Mouse (Mus musculus) spleen, adult 2 months (tissue): ENCODE data around the gene Angel1.

Experiments
- CTCF ChIP-seq: fragments of 200-500 bp; IDR thresholded peaks from 2 replicates; pipeline ENCODE4 v1.5.1; 2011; ENCODE audit warnings: mild to moderate bottlenecking, inconsistent platforms; ENCODE audit not compliant: insufficient read depth, insufficient read length, insufficient replicate concordance; ENCODE audit errors: extremely low read depth
- POLR2A ChIP-seq: fragments of 200-500 bp; IDR thresholded peaks from 2 replicates; pipeline ENCODE4 v1.6.1; 2011; ENCODE audit warnings: low read depth, low read length, inconsistent platforms

DNA sequence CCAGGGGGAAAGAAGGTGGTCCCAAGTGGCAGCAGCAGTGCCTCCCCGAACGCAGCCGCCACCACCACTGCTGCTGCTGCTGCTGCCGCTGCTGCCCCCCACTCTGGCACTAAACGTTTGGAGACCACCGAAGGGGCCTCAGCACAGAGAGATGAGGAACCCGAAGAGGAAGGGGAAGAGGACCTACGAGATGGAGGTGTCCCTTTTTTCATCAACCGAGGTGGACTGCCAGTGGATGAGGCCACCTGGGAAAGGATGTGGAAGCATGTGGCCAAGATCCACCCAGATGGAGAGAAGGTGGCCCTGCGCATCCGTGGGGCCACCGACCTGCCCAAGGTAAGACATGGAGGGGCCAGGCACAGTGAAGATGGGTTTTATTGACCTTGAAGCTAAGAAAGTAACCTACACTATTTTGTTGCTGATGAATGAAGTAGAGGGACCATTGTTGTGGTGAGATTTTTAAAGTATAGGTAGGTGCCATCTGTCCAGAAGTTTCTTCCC lies 46.2 kb downstream of the Angel1 start:
- TF ChIP-seq POLR2A (no peak), CTCF (no peak)
